Mouse (Mus musculus) lung, postnatal 10 days (tissue): Measurements from ENCODE around the gene Prl8a9.

Source experiments
- DNase-seq: peaks from one replicate; pipeline ENCODE4 v3.0.0; 2021

Prl8a9 gene

DNA sequence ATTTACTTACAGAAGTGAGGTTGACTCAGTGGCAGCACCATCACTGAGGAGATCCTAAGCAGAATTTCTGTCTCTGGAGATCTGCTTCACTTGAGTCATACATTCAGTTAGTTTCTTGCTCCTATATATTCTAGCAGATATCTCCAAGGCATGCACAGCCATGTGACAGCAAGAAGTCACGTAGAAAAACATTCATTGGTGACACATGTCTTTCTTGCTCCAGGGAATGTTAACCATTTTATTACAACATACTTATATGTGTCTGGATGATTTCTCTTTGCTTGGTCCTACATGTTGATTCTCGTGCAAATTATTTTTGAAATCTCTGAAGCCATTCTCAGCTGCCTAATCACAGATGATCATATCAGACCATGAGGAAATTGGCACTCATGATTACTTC lies at the start of gene Prl8a9:
TSS of gene Prl8a9 (minus strand) at position 101 of the 400 bp plus-strand sequence.
- DNase-seq: no peak

DNA sequence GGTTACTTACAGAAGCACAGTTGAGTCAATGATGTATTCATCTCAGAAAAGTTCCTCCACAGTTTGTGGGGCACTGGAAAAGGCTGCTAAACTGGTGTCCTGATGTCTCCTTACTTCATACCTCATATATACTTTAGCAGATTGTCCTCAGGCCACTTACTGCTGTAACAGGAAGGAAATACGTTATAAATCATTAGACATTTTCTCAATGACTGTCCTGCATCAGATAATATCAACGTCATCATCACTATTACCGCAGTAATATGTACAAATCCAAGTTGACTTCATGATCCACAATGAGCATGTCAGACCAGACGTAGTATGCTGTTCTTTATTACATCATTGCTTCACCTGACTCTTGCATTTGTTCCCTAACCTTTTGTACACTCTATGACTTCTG lies 46.1 kb upstream of the Prl8a9 start, which contains the start of gene Prl7b1:
TSS of gene Prl7b1 (minus strand) at position 101 of the 400 bp plus-strand sequence.
- no peak for DNase-seq

- DNase-seq: no peak
Measured at GRCm38 (mm10) chr13:27582071-27582470, 17.7 kb upstream of the Prl8a9 start, which contains the start of gene Prl8a1. Gene Prl8a1, minus strand, starts transcription at chr13:27582171.

- DNase-seq: no peak
Measured at GRCm38 (mm10) chr13:27553336-27553735, 11.1 kb downstream of the Prl8a9 start.

DNA sequence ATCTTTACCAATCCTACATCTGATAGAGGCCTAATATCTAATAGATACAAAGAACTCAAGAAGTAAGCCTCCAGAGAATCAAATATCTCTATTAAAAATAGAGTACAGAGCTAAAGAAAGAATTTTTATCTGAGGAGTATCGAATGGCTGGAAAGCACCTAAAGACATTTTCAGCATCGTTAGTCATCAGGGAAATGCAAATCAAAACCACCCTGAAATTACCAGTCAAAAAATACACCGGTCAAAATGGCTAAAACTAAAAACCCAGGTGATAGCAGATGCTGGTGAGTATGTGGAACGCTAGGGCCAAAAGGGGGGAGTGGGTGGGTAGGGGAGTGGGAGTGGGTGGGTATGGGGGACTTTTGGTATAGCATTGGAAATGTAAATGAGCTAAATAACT lies 41.2 kb downstream of the Prl8a9 start:
- DNase-seq: no peak

- DNase-seq: no peak
Measured at GRCm38 (mm10) chr13:27513117-27513516, 51.3 kb downstream of the Prl8a9 start, which contains the start of gene Prl8a8. Gene Prl8a8, minus strand, starts transcription at chr13:27513217.
